In genomic region chrX:152974204-152974661, GRCm38 (mm10) we compare ENCODE assay signal across 8 mouse cellular contexts. TPM values are rescaled to one million over a fixed set of nuclear protein-coding genes. Genes with fewer than 3 reads are reported as not detected.
A peak's percentile ranks its signal among the peaks of the same experiment; 100 is the strongest.
DNase-seq lines count a peak whose midpoint lies in the region; ATAC-seq lines count a peak whose summit lies in the region.

No protein-coding gene starts in this region.

- H3K4me2 ChIP-seq in embryonic facial prominence, embryonic 11.5 days (ENCODE audit: low read depth, low read length) = no peak overlapping the region
- peak overlapping the region; percentile 53 for H3K4me2 ChIP-seq in heart, embryonic 13.5 days
- H3K4me2 ChIP-seq in midbrain, embryonic 12.5 days (replicated peaks) = peak overlapping the region; percentile 34
- H3K4me2 ChIP-seq in liver, embryonic 12.5 days = no peak overlapping the region

- peak; percentile 87 for ATAC-seq in embryonic facial prominence, embryonic 11.5 days (replicated peaks; ENCODE audit: insufficient number of reproducible peaks, low FRiP score, low TSS enrichment, low read depth)
- no peak for ATAC-seq in heart, embryonic 13.5 days (ENCODE audit: extremely low read depth, insufficient number of reproducible peaks, low FRiP score, low TSS enrichment)
- ATAC-seq in midbrain, embryonic 12.5 days (ENCODE audit: low FRiP score, low read depth) = peak; percentile 35; the same call in 1 of the 2 replicates
- no peak for ATAC-seq in liver, embryonic 12.5 days

- no peaks in the 10 kb centered on the region for H3K36me3 ChIP-seq in embryonic facial prominence, embryonic 11.5 days (replicated peaks; ENCODE audit: control insufficient read depth, insufficient read depth, low read depth, low read length)
- H3K36me3 ChIP-seq in heart, embryonic 13.5 days = no peaks in the 10 kb centered on the region
- H3K36me3 ChIP-seq in midbrain, embryonic 12.5 days = no peaks in the 10 kb centered on the region
- no peaks in the 10 kb centered on the region for H3K36me3 ChIP-seq in liver, embryonic 12.5 days

- H3K9ac ChIP-seq in embryonic facial prominence, embryonic 11.5 days (replicated peaks; ENCODE audit: low read length) = no peak overlapping the region
- no peak overlapping the region for H3K9ac ChIP-seq in heart, embryonic 13.5 days
- no peak overlapping the region for H3K9ac ChIP-seq in midbrain, embryonic 12.5 days (replicated peaks)
- no peak overlapping the region for H3K9ac ChIP-seq in liver, embryonic 12.5 days

- no peaks in the 10 kb centered on the region for H3K27me3 ChIP-seq in embryonic facial prominence, embryonic 11.5 days (ENCODE audit: control insufficient read depth, insufficient read depth, low read length)
- peaks cover 19% of the 10 kb centered on the region for H3K27me3 ChIP-seq in heart, embryonic 13.5 days (replicated peaks)
- H3K27me3 ChIP-seq in midbrain, embryonic 12.5 days = no peaks in the 10 kb centered on the region
- peaks cover 20% of the 10 kb centered on the region for H3K27me3 ChIP-seq in liver, embryonic 12.5 days (replicated peaks)

- no peak overlapping the region; the same call in 1 of the 2 replicates for H3K27ac ChIP-seq in embryonic facial prominence, embryonic 11.5 days (replicated peaks; ENCODE audit: low read depth, low read length)
- H3K27ac ChIP-seq in heart, embryonic 13.5 days (replicated peaks) = no peak overlapping the region
- peak overlapping the region; percentile 91 for H3K27ac ChIP-seq in midbrain, embryonic 12.5 days (replicated peaks)
- no peak overlapping the region for H3K27ac ChIP-seq in liver, embryonic 12.5 days

- H3K9me3 ChIP-seq in embryonic facial prominence, embryonic 11.5 days (replicated peaks; ENCODE audit: control insufficient read depth, low read length) = no peaks in the 10 kb centered on the region
- no peaks in the 10 kb centered on the region for H3K9me3 ChIP-seq in heart, embryonic 13.5 days
- no peaks in the 10 kb centered on the region for H3K9me3 ChIP-seq in midbrain, embryonic 12.5 days
- H3K9me3 ChIP-seq in liver, embryonic 12.5 days (replicated peaks) = no peaks in the 10 kb centered on the region

- H3K4me1 ChIP-seq in embryonic facial prominence, embryonic 11.5 days (ENCODE audit: control insufficient read depth, insufficient read depth, low read length) = no peaks in the 10 kb centered on the region
- H3K4me1 ChIP-seq in heart, embryonic 13.5 days = no peaks in the 10 kb centered on the region
- peaks cover 6% of the 10 kb centered on the region; the same call in 1 of the 2 replicates for H3K4me1 ChIP-seq in midbrain, embryonic 12.5 days
- no peaks in the 10 kb centered on the region for H3K4me1 ChIP-seq in liver, embryonic 12.5 days

- DNase-seq in ovary, adult 18-20 months (ENCODE audit: low spot score) = peak; percentile 34
- DNase-seq in ovary, postnatal 10 days (ENCODE audit: low spot score) = no peak
- DNase-seq in embryonic facial prominence, embryonic 11.5 days (ENCODE audit: low spot score) = peak; percentile 23
- DNase-seq in layer of hippocampus, postnatal 25 days (ENCODE audit: extremely low spot score in 1 of 2, low spot score in 1 of 2) = peak; percentile 27 to 33
- DNase-seq in telencephalon, adult 2 months (ENCODE audit: low read depth, low spot score) = peak; percentile 83

- H3K4me3 ChIP-seq in embryonic facial prominence, embryonic 11.5 days (ENCODE audit: low read depth, low read length) = no peak overlapping the region
- no peak overlapping the region for H3K4me3 ChIP-seq in heart, embryonic 13.5 days
- H3K4me3 ChIP-seq in midbrain, embryonic 12.5 days = no peak overlapping the region
- no peak overlapping the region for H3K4me3 ChIP-seq in liver, embryonic 12.5 days

- 17% methylated on average over 9 of the region's 10 CpGs for WGBS in embryonic facial prominence, embryonic 11.5 days
- 9% methylated on average over 9 of the region's 10 CpGs for WGBS in heart, embryonic 13.5 days
- 17% methylated on average over 9 of the region's 10 CpGs for WGBS in midbrain, embryonic 12.5 days
- WGBS in liver, embryonic 12.5 days (ENCODE audit: insufficient replicate concordance) = 4% methylated on average over 10 of the region's 10 CpGs

RNA-seq across cellular contexts. Expression of gene Usp51, which starts 32.0 kb away (rescaled TPM):
- 3.5 and 3.7 TPM in 2 replicates for polyA plus RNA-seq in embryonic facial prominence, embryonic 11.5 days (2014; fragmentation: Nextera tagmentation; extraction: Ambion mirVana)
- 0.66 and 0.88 TPM in 2 replicates for polyA plus RNA-seq in heart, embryonic 13.5 days (2015; fragmentation: Nextera tagmentation; extraction: Ambion mirVana)
- 1 to 10 TPM; 2.4 to 3.0 TPM for total RNA-seq in layer of hippocampus, postnatal 25 days (2021)
- 4.0 and 5.0 TPM in 2 replicates for polyA plus RNA-seq in midbrain, embryonic 12.5 days (2016; fragmentation: Nextera tagmentation; extraction: Ambion mirVana)
- 0.42 and 1.1 TPM in 2 replicates for polyA plus RNA-seq in liver, embryonic 12.5 days (2016; fragmentation: Nextera tagmentation; extraction: Ambion mirVana)

Comparison
In these comparisons a context has a peak if more than half of its experiments do, and no peak if none do; other contexts are left out.
1. ATAC-seq: peak in embryonic facial prominence, embryonic 11.5 days (single experiment) and midbrain, embryonic 12.5 days (single experiment); none in heart, embryonic 13.5 days (single experiment) and liver, embryonic 12.5 days (single experiment).
2. H3K4me2 ChIP-seq: peak in heart, embryonic 13.5 days (single experiment) and midbrain, embryonic 12.5 days (single experiment); none in embryonic facial prominence, embryonic 11.5 days (single experiment) and liver, embryonic 12.5 days (single experiment).